ENCODE assay signal across 8 mouse cellular contexts in the genomic region with DNA sequence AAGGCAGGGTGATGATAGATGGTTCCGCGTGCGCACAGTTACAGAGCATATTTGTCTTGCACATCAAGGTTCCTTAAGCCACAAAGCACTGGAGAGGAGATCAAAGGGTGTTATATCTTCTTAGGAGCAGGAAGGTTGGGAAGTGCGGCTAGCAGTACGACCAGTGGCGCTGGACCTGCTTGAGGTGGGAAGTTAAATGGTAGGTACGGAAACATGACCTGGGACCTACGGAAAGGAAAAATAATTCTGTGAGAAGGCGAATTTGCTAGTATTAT.
DNase-seq lines count a peak whose midpoint lies in the region; ATAC-seq and TF ChIP-seq lines count a peak whose summit lies in the region.

No protein-coding gene starts in this region.

- DNase-seq in heart, adult 18-20 months: no peak
- DNase-seq in midbrain, embryonic 11.5 days (ENCODE audit: low spot score, missing footprints): peak; percentile 96
- no peak for DNase-seq in gastrocnemius, adult 18-20 months (ENCODE audit: low spot score)
- DNase-seq in kidney, adult 18-20 months: no peak
- no peak for DNase-seq in frontal cortex, postnatal 36 days (ENCODE audit: low spot score in 2 of 2)

- peaks cover 44% of the 10 kb centered on the region for H3K27me3 ChIP-seq in heart, embryonic 13.5 days (replicated peaks)
- no peaks in the 10 kb centered on the region for H3K27me3 ChIP-seq in hindbrain, embryonic 15.5 days
- H3K27me3 ChIP-seq in midbrain, embryonic 11.5 days (ENCODE audit: control insufficient read depth, insufficient read depth, low read length): peaks cover 13% of the 10 kb centered on the region

- TF ChIP-seq POLR2A in bone marrow macrophage, adult 2 months (IDR thresholded peaks at IDR 0.05; ENCODE audit: borderline replicate concordance, low read depth, low read length): no peak

- H3K4me3 ChIP-seq in heart, embryonic 13.5 days: peak overlapping the region; percentile 63
- H3K4me3 ChIP-seq in bone marrow macrophage, adult 2 months (ENCODE audit: insufficient read depth, low read length): peak overlapping the region; percentile 58
- peak overlapping the region; percentile 51 for H3K4me3 ChIP-seq in hindbrain, embryonic 15.5 days
- H3K4me3 ChIP-seq in midbrain, embryonic 11.5 days (ENCODE audit: low read depth, low read length): peak overlapping the region; percentile 37

- H3K36me3 ChIP-seq in heart, embryonic 13.5 days: no peaks in the 10 kb centered on the region
- no peaks in the 10 kb centered on the region for H3K36me3 ChIP-seq in hindbrain, embryonic 15.5 days
- no peaks in the 10 kb centered on the region for H3K36me3 ChIP-seq in midbrain, embryonic 11.5 days (ENCODE audit: control insufficient read depth, insufficient read depth, low read length)

- H3K27ac ChIP-seq in heart, embryonic 13.5 days (replicated peaks): peak overlapping the region; percentile 75
- peak overlapping the region; percentile 10; the same call in 1 of the 2 replicates for H3K27ac ChIP-seq in bone marrow macrophage, adult 2 months (ENCODE audit: insufficient read depth, low read depth, low read length)
- peak overlapping the region; percentile 99 for H3K27ac ChIP-seq in hindbrain, embryonic 15.5 days (replicated peaks)
- H3K27ac ChIP-seq in midbrain, embryonic 11.5 days (ENCODE audit: low read depth, low read length): peak overlapping the region; percentile 90

- H3K9ac ChIP-seq in heart, embryonic 13.5 days: peak overlapping the region; percentile 78
- peak overlapping the region; percentile 88 for H3K9ac ChIP-seq in hindbrain, embryonic 15.5 days
- peak overlapping the region; percentile 86 for H3K9ac ChIP-seq in midbrain, embryonic 11.5 days (ENCODE audit: low read length)

- no peak for ATAC-seq in heart, embryonic 13.5 days (ENCODE audit: extremely low read depth, insufficient number of reproducible peaks, low FRiP score, low TSS enrichment)
- ATAC-seq in hindbrain, embryonic 15.5 days (ENCODE audit: low FRiP score, low read depth): peak; percentile 3
- ATAC-seq in midbrain, embryonic 11.5 days (ENCODE audit: low FRiP score): peak; percentile 12

- peaks cover 10% of the 10 kb centered on the region for H3K4me1 ChIP-seq in heart, embryonic 13.5 days
- H3K4me1 ChIP-seq in bone marrow macrophage, adult 2 months (ENCODE audit: control insufficient read depth, insufficient read depth, low read length): peaks cover 3% of the 10 kb centered on the region; the same call in 1 of the 2 replicates
- peaks cover 48% of the 10 kb centered on the region for H3K4me1 ChIP-seq in hindbrain, embryonic 15.5 days (replicated peaks)
- peaks cover 38% of the 10 kb centered on the region for H3K4me1 ChIP-seq in midbrain, embryonic 11.5 days (ENCODE audit: control insufficient read depth, insufficient read depth, low read length)

- H3K4me2 ChIP-seq in heart, embryonic 13.5 days: peak overlapping the region; percentile 96
- H3K4me2 ChIP-seq in hindbrain, embryonic 15.5 days: peak overlapping the region; percentile 91
- peak overlapping the region; percentile 90 for H3K4me2 ChIP-seq in midbrain, embryonic 11.5 days

- H3K9me3 ChIP-seq in heart, embryonic 13.5 days: no peaks in the 10 kb centered on the region
- no peaks in the 10 kb centered on the region for H3K9me3 ChIP-seq in hindbrain, embryonic 15.5 days
- no peaks in the 10 kb centered on the region for H3K9me3 ChIP-seq in midbrain, embryonic 11.5 days (ENCODE audit: control insufficient read depth, low read length)

- under 1% methylated on average over 9 of the region's 9 CpGs for WGBS in heart, embryonic 13.5 days
- WGBS in hindbrain, embryonic 15.5 days: 0% methylated on average over 9 of the region's 9 CpGs
- WGBS in midbrain, embryonic 11.5 days: 0% methylated on average over 9 of the region's 9 CpGs

- no peak for TF ChIP-seq CTCF in bone marrow macrophage, adult 2 months (IDR thresholded peaks at IDR 0.05; ENCODE audit: low read depth, low read length)

Comparison
In these comparisons a context has a peak if more than half of its experiments do, and no peak if none do; other contexts are left out.
1. H3K27ac ChIP-seq: peak in every context shown above with its lines; median percentile 99 in hindbrain, embryonic 15.5 days; 90 in midbrain, embryonic 11.5 days; 75 in heart, embryonic 13.5 days; 10 in bone marrow macrophage, adult 2 months.